Mouse (Mus musculus) gastrocnemius, adult 18-20 months (tissue): ENCODE data around the gene Zfp414. TPM values are rescaled to one million over a fixed set of nuclear protein-coding genes. Genes with fewer than 3 reads are reported as not detected.
"Not testable (repeated sequence)": the region's sequence is repeated elsewhere in the genome, so short reads cannot be mapped to it uniquely, and the experiment has no call there.

Source experiments
- DNase-seq: peaks from one replicate; pipeline ENCODE4 v3.0.0; 2021; ENCODE audit warnings: low spot score
- long read RNA-seq, 2 experiments: library from polyadenylated mRNA; stranded (forward); transcript quantifications; one replicate each; pipeline ENCODE4 v2.0.0; 2021
- total RNA-seq, 2 experiments: library from RNA; stranded (reverse); gene quantifications; 2 replicates each; pipeline ENCODE4 v1.2.3; 2021

Gene Zfp414
- 1 to 10 TPM; 6.1 to 6.3 TPM for total RNA-seq
- long read RNA-seq, experiment 1, partial matches to known transcripts, result 0 of 5 reads
- long read RNA-seq, experiment 1, other reads (novel, unspliced or antisense), result 0 of 5 reads
- long read RNA-seq, experiment 2, transcript Zfp414-201 (6 exons, 1,197 nt), result major isoform, 6 of 9 reads
- long read RNA-seq, experiment 2, partial matches to known transcripts, result 0 of 9 reads
- long read RNA-seq, experiment 2, other reads (novel, unspliced or antisense), result 3 of 9 reads

DNA sequence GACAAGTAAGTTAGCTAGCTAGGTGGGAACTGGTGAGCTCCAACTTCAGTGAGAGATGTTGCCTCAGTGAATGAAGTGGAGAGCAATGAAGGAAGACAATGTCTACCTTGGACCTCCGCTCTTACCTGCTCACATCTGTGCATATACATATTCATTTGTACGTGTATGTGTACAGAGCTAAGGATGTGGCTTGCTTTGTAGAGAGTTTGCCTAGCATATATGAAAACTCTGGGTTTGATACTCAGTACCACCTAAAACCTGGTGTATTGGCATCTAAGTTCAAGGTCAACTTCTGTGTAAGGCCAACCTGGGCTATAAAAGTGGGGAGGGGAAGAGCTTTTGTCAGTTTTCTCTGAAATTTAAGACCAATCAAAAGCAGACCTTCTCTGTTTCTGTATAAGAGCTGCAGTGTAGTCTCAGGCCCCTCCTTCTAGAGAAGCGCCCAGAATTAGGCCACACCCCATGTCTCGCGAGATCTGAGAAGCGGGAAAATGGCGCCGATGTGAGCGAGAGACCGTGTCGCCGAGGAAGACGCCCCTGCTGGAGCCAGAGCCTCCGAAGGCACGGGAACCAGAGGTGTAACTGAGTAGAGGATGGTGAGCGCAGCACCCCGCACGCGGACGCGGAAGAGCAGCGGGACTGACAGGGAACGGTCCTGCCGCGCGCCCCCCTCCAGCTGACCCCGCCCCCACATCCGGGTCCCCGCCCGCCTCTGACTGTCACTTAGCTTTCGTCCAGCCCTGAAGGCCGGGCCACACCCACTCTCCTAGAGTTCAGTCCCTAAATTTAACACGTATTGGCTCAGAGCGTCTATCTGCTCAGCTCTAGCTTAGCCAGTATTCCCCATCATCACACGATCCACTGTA is at the start of gene Zfp414:
TSS of gene Zfp414 (plus strand) at position 470 of the 866 bp plus-strand sequence.
- DNase-seq, result peak; percentile 95

DNA sequence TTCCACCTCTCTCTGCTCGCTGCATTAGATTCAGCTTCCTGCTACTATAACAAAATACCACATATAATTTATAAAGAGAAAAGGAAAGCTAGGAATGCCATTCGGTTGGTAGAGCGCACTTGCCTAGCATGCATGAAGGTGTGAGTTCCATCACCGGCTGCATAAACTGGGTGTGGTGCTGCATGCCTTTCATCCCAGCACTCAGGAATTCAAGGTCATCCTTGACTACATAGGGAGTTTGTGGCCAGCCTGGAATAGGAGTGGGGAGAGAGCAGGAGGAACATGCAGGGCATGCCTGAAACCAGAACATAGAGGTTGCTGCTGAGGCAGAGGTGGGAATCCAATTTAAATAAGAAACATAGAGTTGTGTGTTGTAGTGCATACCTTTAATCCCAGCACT is 44.8 kb upstream of the Zfp414 start:
- DNase-seq, result no peak

DNA sequence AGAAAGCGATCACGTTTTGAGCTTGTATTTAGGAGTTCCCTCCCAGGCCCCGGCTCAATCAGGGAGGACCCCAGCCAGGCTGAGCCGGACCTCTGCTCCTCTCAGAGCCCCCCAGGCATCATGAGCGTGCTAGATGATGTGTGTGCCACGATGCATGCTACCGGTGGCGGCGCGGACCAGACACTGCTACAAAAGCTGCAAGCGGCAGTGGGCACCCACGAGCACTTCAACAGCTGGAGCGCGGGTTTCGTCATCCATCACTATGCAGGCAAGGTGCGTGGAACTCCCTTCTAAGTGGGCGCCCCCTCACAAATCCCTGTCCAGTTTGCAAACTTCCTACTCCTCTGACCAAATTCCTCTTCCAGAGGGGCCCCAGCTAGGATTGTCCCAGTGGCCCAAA is 42.9 kb upstream of the Zfp414 start:
- DNase-seq, result no peak

DNA sequence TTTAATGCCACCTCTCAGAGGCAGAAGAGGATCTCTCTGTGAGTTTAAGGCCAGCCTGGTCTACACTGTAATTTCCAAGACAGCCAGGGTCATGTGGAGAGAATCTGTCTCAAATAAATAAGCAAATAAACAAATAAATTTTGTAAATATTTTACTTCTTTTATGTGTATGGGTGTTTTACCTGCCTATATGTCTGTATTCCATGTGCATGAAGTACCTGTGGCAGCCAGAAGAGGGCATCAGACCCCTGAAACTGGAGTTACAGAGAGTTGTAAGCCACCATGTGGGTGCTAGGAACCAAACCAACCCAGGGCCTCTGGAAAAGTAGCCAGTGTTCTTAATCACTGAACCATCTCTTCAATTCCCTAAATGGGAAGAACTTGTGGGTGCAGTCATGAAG is 31.6 kb upstream of the Zfp414 start:
- DNase-seq, result no peak

DNA sequence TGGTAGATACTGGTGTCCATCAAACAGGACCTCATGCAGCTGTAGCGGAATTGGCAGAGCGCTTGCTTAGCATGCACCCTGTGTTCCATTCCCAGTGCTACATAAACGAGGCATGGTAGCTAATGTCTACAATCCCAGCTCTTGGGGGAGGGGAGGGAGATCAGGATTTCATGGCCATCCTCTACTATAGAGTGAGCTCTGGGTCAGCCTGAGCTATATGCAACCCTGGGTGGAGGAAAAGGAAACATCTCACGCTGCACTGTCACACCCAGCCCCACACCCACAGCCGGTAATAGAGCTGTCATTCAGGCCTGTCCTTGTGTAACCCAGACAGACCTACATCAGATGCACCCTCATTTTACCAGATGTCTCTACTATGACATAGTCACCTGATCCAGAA is 30.4 kb upstream of the Zfp414 start:
- DNase-seq, result no peak

DNA sequence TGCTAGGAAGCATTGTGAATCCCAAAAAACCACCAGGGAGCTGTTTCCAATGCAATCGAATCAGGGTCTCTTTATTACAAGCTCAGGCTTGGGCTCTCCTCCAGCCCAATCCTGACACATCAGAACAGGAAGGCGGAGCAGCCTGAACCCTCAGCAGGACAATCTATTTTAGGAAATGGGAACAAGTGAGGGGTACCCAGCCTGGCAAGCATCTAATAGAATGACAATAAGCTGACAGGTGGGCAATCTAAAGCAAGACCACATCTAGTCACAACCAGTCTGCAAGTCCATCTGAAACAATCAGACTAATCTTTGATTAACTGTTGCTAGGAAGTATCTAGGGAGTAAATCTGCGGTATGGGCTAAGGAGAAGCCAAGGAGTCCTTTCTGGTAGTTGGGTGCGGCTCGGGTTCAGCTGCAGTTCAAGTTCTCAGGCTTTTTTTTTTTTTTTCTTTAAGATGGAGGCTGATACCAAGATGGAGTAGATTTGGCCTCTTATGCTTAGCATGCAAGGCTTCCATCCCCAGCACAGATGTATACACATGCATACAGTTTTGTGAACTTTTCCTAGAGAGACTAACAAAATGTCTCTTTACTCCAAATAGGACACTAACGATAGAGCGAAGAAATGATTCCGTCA is 28.9 kb upstream of the Zfp414 start:
- DNase-seq, result no peak

DNA sequence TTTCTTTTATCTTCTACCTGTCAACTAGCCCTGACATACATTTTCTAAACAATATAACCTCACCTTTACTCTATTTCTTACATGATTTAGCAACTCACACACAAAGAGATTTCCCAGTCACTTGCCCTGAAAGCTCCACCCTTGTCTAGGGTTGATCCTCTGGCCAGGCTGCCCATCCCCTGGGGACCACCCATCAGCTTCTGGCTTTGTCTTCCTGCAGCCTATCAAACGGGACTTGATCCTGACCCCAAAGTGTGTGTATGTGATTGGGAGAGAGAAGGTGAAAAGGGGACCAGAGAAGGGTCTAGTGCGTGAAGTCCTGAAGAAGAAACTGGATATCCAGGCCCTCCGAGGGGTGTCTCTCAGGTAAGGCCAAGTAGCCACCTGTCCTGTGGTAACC is 28.1 kb upstream of the Zfp414 start:
- no peak for DNase-seq

DNA sequence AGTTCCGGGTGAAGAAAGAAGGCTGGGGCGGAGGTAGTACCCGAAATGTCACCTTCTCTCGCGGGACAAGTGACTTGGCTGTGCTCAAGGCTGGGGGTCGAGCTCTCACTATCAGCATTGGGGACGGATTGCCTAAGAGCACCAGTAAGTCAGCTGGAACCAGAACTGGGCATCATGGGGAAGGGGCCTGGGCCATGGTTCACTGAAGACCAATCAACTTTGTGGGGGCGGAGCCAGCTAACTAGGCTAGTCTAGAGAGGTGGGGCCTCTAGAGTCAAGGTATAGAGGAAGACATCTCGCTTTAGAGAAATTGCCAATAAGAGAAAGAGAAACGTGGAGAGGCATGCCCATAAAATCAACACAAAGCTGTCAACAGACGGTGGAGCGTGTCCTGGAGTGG is 26.9 kb upstream of the Zfp414 start:
- no peak for DNase-seq

DNA sequence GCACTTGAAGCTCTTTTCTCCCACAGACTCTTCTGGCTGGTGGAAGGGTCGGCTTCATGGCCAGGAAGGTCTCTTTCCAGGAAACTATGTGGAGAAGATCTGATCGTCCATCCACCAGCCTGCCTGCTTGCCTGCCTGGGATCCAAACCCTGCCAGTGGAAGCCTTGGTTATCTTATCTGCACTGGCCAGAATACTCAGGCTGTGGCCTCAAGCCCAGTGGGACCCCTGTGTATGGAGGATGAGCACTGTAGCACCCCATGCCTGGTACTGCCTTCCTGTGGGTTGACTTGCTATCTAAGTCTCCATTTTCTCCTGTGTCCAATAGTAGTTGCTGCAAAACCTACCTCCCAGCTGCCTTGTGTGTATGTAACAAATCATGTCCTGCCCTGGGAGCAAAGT is 21.6 kb upstream of the Zfp414 start:
- DNase-seq, result no peak

DNA sequence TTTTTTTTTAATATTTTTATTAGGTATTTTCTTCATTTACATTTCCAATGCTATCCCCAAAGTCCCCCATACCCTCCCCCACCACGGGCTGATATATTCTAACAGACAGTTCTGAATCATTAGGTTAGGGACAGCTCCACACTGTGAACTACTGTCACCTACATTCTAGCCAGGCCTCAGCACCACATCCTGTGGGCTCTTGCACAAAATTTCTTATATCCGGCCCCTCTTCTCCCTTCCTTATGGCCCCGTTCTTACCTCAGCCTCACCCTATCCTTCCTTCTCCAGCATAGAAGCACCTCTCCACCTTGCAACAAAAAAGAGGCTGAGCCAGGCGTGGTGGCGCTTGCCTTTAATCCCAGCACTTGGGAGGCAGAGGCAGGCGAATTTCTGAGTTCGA is 18.3 kb upstream of the Zfp414 start:
- no peak for DNase-seq

DNA sequence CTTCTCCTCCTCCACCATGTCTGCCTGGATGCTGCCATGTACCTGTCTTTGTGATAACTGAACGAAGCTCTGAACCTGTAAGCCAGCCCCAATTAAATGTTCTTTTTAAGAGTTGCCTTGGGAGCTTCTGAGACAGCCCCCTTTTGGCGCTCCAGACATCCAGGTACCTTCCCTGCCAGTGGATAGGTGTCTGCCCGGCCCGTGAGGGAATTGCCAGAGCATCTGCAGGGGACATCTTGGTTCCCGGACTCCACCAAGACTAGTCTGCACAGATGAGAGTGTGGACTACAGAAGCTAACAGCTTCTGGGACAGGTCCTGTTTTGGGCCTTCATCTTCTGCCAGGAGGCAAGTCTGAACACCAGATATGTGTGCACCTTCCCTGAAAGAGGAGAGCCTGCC is 15.2 kb upstream of the Zfp414 start:
- DNase-seq, result not testable (repeated sequence)

DNA sequence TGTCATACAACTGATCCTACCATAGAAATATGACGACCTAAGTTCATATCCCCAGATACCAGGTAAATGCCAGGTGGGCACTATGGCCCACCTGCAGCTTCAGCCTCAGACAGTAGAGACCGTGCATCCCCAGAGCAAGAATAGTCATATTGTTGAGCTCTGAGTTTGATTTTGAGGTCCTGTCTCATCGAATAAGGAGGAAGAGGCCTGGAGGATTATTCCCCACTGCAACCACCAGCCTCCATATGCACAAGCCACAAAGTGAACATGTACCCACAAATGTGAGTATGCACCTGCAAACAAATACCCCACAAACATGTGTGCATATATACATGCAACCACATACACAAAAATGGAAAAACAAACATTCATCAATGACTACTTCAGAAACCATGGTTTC is 1.6 kb upstream of the Zfp414 start:
- no peak for DNase-seq

DNA sequence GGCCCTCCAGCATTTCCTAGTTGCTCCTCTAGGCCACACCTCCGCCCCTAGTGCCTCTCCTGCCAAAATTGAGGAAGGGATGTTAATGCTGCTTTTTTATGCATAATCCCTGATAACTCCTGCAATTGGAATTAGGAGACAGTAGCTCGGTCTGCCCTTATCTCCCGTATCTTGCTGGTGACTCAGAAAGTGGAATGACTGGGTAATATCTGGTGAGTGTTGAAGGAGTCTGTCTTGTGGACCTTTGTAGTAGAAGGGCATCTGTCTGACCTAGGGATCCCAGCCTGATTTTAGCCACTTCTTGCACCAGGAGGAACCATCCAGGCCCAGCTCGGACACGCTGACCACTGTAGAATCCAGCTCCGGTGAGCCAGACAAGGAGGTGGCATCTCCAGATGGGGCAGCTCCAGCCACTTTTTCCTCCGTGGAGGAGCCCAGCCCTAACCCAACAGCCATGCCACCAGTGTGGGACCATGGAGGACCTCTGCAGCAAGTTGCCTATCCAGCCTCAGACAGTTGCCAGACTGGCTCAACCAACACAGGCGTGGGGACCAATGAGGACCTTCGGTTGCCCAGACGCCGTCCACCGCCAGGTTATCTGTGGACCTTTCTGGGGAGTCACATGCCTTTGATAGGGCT is 716 bp downstream of the Zfp414 start:
- no peak for DNase-seq

DNA sequence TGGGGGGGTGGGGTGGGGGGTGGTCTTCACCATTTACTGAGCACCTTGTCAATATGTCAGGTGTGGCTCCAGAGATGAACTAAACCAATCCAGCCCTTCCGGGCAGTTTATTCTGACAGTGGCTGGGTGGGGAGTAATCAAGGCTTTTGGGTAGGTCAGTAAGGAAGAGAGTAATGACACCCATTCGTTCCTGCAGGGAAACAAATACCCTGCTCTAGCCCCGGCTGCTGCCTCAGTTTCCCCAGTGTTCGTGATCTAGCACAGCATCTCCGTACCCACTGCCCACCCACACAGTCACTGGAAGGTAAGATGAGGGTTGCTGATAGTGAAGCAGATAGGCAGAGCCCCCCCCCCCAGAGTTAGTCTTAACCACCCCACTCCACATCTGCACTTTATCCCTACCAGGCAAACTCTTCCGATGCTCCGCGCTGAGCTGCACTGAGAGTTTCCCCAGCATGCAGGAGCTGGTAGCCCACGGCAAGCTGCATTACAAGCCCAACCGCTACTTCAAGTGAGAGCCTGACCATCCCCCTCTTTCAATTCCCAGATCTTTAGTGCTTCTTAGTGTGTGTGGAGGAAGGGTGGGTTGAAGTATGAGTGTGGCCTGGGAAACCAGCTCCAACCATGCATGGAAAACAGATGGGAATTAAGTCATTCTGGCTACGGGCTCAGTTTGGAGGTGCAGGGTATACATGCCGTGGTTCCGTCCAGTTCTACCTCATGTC is 1.4 kb downstream of the Zfp414 start:
- no peak for DNase-seq

DNA sequence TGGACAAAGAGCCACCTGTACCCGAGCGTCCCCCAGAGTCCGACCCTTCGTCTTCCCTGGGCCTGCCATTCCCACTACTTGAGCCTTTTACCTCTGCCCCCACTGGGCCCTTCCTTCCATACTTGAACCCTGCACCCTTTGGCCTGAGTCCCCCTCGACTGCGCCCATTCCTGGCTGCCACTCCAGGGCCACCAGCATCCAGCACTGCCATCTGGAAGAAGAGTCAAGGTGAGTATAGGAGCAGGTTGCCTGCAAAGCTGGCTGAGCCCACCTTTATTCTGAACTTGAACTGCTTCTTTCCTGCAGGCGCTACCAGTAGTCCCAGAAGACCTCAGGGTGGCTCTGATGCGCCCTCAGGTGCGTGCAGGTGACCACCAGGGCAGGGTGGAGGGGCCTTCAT is 2.3 kb downstream of the Zfp414 start:
- no peak for DNase-seq

DNA sequence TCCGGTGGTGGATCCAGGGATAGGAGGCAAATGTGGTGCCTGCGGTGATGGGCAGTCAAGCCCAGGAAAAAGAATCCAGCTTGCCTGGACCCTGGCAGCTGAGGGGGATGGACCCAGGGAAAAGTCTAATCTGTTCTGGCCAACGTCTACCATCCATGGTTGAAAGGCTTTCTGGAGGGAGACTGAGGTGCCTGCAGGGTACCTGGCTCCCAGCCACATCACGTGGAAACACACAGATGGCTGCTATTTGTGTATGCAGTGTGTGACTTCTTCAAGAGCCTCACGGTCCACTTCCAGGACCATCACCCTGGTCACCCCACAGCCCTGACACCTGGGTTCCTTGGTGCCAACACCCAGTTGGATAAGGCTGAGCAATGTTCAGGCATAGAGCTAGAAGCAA is 2.9 kb downstream of the Zfp414 start:
- DNase-seq, result no peak

DNA sequence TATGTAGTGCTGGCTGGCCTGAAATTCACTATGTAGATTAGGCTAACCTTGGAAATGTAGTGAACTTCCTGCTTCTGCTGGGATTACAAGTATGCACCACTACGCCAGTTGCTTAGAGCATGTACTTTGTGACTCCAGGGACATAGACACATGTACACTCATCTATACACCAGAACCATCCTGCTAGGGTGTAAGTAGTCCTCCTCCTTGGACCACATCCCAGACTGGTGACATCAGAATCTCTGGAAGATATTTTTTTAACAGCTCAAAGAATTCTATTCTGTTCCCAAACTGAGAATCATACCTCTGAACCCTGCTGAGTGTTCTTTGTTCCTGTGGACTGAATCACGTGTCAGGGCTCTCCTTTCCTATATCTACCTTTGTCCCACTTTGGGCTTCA is 8.1 kb downstream of the Zfp414 start:
- no peak for DNase-seq

DNA sequence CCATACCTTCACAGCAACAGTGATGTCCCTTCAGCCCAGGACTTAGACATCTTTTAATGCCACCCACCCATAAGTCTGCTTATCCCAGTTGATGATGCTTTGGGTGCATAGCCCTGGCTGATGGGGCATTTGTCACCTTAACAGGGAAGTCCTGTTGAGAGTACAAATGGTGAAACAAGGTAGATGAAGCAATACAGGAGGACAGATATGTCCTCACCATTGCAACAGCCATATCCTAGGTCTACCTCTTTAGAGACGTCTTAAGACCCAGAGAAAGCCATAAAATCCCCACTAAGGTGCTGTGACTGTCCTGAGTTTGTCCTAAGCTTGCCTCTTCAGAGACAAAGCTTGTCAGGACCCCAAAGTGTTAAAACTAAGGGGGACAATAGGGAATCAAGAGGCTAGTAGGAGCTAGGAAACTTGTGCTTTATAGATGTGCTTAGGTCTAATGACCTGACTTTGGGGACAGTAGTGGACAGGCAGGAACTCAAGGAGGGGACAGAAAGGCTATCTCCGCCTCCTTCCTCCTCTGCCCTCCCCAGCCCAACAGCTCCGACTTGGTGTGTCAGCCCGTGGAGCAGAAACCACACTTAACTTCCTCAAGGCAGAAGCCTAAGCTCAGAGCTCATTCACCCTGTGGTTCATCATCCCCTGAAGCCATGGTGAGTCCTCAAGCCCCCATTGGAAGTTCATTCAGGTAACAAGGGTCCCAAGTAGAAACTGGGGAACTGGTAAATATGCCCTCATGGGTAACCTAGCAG is 8.8 kb downstream of the Zfp414 start, which contains the start of gene Pram1:
TSS of gene Pram1 (plus strand) at position 541 of the 761 bp plus-strand sequence.
- DNase-seq, result no peak

DNA sequence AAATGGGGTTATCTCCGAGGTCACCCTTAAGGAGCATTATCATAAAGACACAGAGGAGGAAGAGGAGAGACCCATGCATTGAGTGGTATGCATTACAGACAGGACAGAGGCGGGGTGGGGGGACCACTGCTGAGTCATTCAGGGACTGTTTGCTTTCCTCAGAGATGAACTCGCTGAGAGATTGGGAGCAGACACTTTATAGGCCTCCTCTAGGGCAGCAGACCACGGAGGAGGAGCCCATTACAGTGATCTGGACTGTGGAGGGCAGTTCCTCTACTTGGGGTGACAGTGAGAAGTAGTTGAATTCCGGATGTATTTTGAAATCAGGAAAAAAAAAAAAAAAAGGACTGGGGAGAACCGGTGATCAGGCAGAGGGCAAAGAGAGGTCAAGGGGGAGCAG is 10.9 kb downstream of the Zfp414 start:
- DNase-seq, result no peak

DNA sequence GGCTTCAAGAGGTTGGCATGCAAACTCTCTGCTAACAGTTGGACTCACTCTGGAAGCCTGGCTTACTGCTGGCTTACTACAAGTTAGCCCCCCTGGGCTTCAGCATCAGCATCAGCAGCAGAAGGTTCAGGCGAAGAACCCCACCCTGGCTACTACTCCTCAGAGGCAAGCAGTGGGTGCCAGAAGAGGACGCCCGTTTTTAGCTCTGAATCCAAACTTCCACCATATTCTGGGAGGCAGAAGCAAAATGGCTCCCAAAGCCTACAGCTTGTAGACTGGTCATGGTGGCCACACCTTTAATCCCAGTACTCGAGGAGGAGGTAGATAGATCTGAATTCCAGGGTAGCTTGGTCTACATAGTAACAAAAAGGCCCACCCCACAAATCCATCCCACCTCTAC is 15.2 kb downstream of the Zfp414 start:
- DNase-seq, result no peak

DNA sequence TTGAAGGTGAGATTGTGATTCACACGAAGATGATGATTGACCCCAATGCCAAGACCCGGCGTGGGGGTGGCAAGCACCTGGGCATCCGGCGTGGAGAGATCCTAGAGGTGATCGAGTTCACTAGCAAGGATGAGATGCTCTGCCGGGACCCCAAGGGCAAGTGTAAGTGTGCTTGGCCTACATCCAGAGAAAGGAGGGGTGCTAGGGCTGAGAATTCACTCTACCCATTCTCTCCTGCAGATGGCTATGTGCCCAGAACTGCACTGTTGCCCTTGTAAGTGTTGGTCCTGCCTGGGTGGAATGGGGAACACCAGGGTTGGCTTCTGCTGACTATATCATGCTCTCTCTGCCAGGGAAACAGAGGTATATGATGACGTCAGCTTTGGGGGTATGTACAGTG is 16.2 kb downstream of the Zfp414 start:
- no peak for DNase-seq
